Mouse (Mus musculus) hindbrain, embryonic 16.5 days (tissue): ENCODE results near the gene Ptk6. TPM values are rescaled to one million over a fixed set of nuclear protein-coding genes. Genes with fewer than 3 reads are reported as not detected.

ENCODE experiments used
- ATAC-seq: fragments of 200-750 bp; cut with Nextera tagmentation; 2 replicates; pipeline ENCODE4 v1.8.0; 2017; ENCODE audit warnings: moderate TSS enrichment, moderate library complexity
- H3K27ac ChIP-seq: fragments of 300-500 bp; sonication (generic); 2 replicates; pipeline ENCODE4 v1.5.1; 2014; ENCODE audit warnings: low read depth, mild to moderate bottlenecking, control low read depth, low read length, moderate library complexity
- H3K27me3 ChIP-seq: fragments of 300-500 bp; sonication (generic); replicated peaks from 2 replicates; pipeline ENCODE4 v1.6.1; 2014; ENCODE audit warnings: low read length; ENCODE audit not compliant: control insufficient read depth, insufficient read depth
- H3K36me3 ChIP-seq: fragments of 300-500 bp; sonication (generic); 2 replicates; pipeline ENCODE4 v1.6.1; 2014; ENCODE audit warnings: mild to moderate bottlenecking, low read length, moderate library complexity, mixed read lengths; ENCODE audit not compliant: control insufficient read depth, insufficient read depth
- H3K4me1 ChIP-seq: fragments of 300-500 bp; sonication (generic); 2 replicates; pipeline ENCODE4 v1.6.1; 2014; ENCODE audit warnings: low read depth, low read length; ENCODE audit not compliant: control insufficient read depth, insufficient read depth
- H3K4me2 ChIP-seq: fragments of 300-500 bp; sonication (generic); 2 replicates; pipeline ENCODE4 v1.6.1; 2014; ENCODE audit warnings: mild to moderate bottlenecking, low read length, control low read depth, moderate library complexity
- H3K4me3 ChIP-seq: fragments of 300-500 bp; sonication (generic); 2 replicates; pipeline ENCODE4 v1.5.1; 2014; ENCODE audit warnings: mild to moderate bottlenecking, low read length, control low read depth, moderate library complexity
- H3K9ac ChIP-seq: fragments of 300-500 bp; sonication (generic); 2 replicates; pipeline ENCODE4 v1.6.1; 2014; ENCODE audit warnings: low read depth, mild to moderate bottlenecking, control low read depth, low read length, moderate library complexity
- H3K9me3 ChIP-seq: fragments of 300-500 bp; sonication (generic); 2 replicates; pipeline ENCODE4 v1.6.1; 2014; ENCODE audit warnings: mild to moderate bottlenecking, low read length, moderate library complexity; ENCODE audit not compliant: control insufficient read depth
- WGBS: fragments of 180-500 bp; shearing (Covaris S2); extraction: QIAGEN DNeasy Blood & Tissue Kit; methylation state at CpG from one replicate; pipeline ENCODE4 v1.1.7; 2014; 5-methylcytosine and 5-hydroxymethylcytosine counted together
- polyA plus RNA-seq: library from polyadenylated mRNA; unstranded; fragments of >200 nt; fragmentation: Nextera tagmentation; extraction: Ambion mirVana; gene quantifications from 2 replicates; pipeline ENCODE4 v1.2.1, GENCODE M21; 2015

Gene Ptk6
- polyA plus RNA-seq, 1 experiment from 2014 or later: not detected

- 72% methylated on average over 2 of the region's 2 CpGs for WGBS
- no peak overlapping the region for H3K27ac ChIP-seq
- no peaks in the 10 kb centered on the region for H3K4me1 ChIP-seq
- no peak for ATAC-seq
- H3K4me3 ChIP-seq: no peak overlapping the region
- no peaks in the 10 kb centered on the region for H3K9me3 ChIP-seq
- H3K9ac ChIP-seq: no peak overlapping the region
- no peak overlapping the region for H3K4me2 ChIP-seq
- H3K27me3 ChIP-seq: no peaks in the 10 kb centered on the region
- H3K36me3 ChIP-seq: no peaks in the 10 kb centered on the region
Observed at GRCm38 (mm10) chr2:181238861-181239260, 36.3 kb upstream of the Ptk6 start.

GRCm38 (mm10) chr2:181238091-181238610, 35.6 kb upstream of the Ptk6 start:
- Histone ChIP-seq H3K36me3 (no peaks in the 10 kb centered on the region), H3K27me3 (no peaks in the 10 kb centered on the region)
- 66% methylated on average over 10 of the region's 10 CpGs for WGBS

GRCm38 (mm10) chr2:181237251-181238014, 34.8 kb upstream of the Ptk6 start:
- H3K9me3 ChIP-seq: no peaks in the 10 kb centered on the region
- H3K27ac ChIP-seq: no peak overlapping the region
- H3K36me3 ChIP-seq: no peaks in the 10 kb centered on the region
- 93% methylated on average over 17 of the region's 17 CpGs for WGBS
- no peak for ATAC-seq
- no peaks in the 10 kb centered on the region for H3K27me3 ChIP-seq
- no peak overlapping the region for H3K4me3 ChIP-seq
- H3K4me1 ChIP-seq: no peaks in the 10 kb centered on the region
- H3K4me2 ChIP-seq: no peak overlapping the region
- no peak overlapping the region for H3K9ac ChIP-seq

More at GRCm38 (mm10) chr2:181238091-181238610, 35.6 kb upstream of the Ptk6 start:
- Histone ChIP-seq H3K27ac (no peak overlapping the region), H3K9ac (no peak overlapping the region), H3K4me2 (no peak overlapping the region), H3K4me3 (no peak overlapping the region), H3K4me1 (no peaks in the 10 kb centered on the region), H3K9me3 (no peaks in the 10 kb centered on the region)
- ATAC-seq: no peak

- no peak overlapping the region for H3K4me2 ChIP-seq
- H3K4me1 ChIP-seq: no peaks in the 10 kb centered on the region
- H3K9ac ChIP-seq: no peak overlapping the region
- H3K27ac ChIP-seq: no peak overlapping the region
- no peak overlapping the region for H3K4me3 ChIP-seq
- no peak for ATAC-seq
- no peaks in the 10 kb centered on the region for H3K9me3 ChIP-seq
- whole genome bisulfite sequencing: 88% methylated on average over 23 of the region's 23 CpGs
- no peaks in the 10 kb centered on the region for H3K36me3 ChIP-seq
- H3K27me3 ChIP-seq: no peaks in the 10 kb centered on the region
Observed at GRCm38 (mm10) chr2:181235681-181236566, 33.3 kb upstream of the Ptk6 start.

- no peak overlapping the region for H3K9ac ChIP-seq
- H3K4me1 ChIP-seq: no peaks in the 10 kb centered on the region
- H3K4me3 ChIP-seq: no peak overlapping the region
- H3K27me3 ChIP-seq: no peaks in the 10 kb centered on the region
- no peak overlapping the region for H3K27ac ChIP-seq
- H3K36me3 ChIP-seq: no peaks in the 10 kb centered on the region
- no peaks in the 10 kb centered on the region for H3K9me3 ChIP-seq
- no peak overlapping the region for H3K4me2 ChIP-seq
- 91% methylated on average over 11 of the region's 11 CpGs for WGBS
- no peak for ATAC-seq
Observed at GRCm38 (mm10) chr2:181234680-181235079, 32.1 kb upstream of the Ptk6 start.

- H3K9ac ChIP-seq: no peak overlapping the region
- H3K9me3 ChIP-seq: no peaks in the 10 kb centered on the region
- H3K4me1 ChIP-seq: no peaks in the 10 kb centered on the region
- H3K27ac ChIP-seq: no peak overlapping the region
- ATAC-seq: no peak
- H3K36me3 ChIP-seq: no peaks in the 10 kb centered on the region
- WGBS: 92% methylated on average over 15 of the region's 15 CpGs
- no peaks in the 10 kb centered on the region for H3K27me3 ChIP-seq
- H3K4me3 ChIP-seq: no peak overlapping the region
- no peak overlapping the region for H3K4me2 ChIP-seq
Observed at GRCm38 (mm10) chr2:181233443-181233842, 30.9 kb upstream of the Ptk6 start.

- 78% methylated on average over 20 of the region's 20 CpGs for WGBS
Observed at GRCm38 (mm10) chr2:181231171-181231570, 28.6 kb upstream of the Ptk6 start.

GRCm38 (mm10) chr2:181228335-181228734, 25.7 kb upstream of the Ptk6 start:
- Histone ChIP-seq H3K27ac (no peak overlapping the region), H3K9me3 (no peaks in the 10 kb centered on the region), H3K4me1 (no peaks in the 10 kb centered on the region), H3K4me2 (no peak overlapping the region), H3K36me3 (no peaks in the 10 kb centered on the region), H3K27me3 (no peaks in the 10 kb centered on the region), H3K9ac (no peak overlapping the region), H3K4me3 (no peak overlapping the region)
- WGBS: 86% methylated on average over 1 of the region's 1 CpGs
- ATAC-seq: no peak

More at GRCm38 (mm10) chr2:181231171-181231570, 28.6 kb upstream of the Ptk6 start:
- Histone ChIP-seq H3K4me3 (no peak overlapping the region), H3K9ac (no peak overlapping the region), H3K36me3 (no peaks in the 10 kb centered on the region), H3K4me2 (no peak overlapping the region), H3K27ac (no peak overlapping the region), H3K27me3 (no peaks in the 10 kb centered on the region), H3K4me1 (no peaks in the 10 kb centered on the region), H3K9me3 (no peaks in the 10 kb centered on the region)
- no peak for ATAC-seq

- H3K9me3 ChIP-seq: no peaks in the 10 kb centered on the region
- no peak overlapping the region for H3K4me2 ChIP-seq
- H3K27ac ChIP-seq: no peak overlapping the region
- H3K36me3 ChIP-seq: no peaks in the 10 kb centered on the region
- ATAC-seq: no peak
- H3K4me1 ChIP-seq: no peaks in the 10 kb centered on the region
- no peaks in the 10 kb centered on the region for H3K27me3 ChIP-seq
- H3K9ac ChIP-seq: no peak overlapping the region
- 88% methylated on average over 3 of the region's 3 CpGs for WGBS
- H3K4me3 ChIP-seq: no peak overlapping the region
Observed at GRCm38 (mm10) chr2:181227122-181227521, 24.5 kb upstream of the Ptk6 start.
